Mouse (Mus musculus) MEL (cell line): Measurements from ENCODE around the gene Hoxa5. TPM values are rescaled to one million over a fixed set of nuclear protein-coding genes. Genes with fewer than 3 reads are reported as not detected.

Experiments
- DNase-seq: peaks from one replicate; pipeline ENCODE4 v3.0.0; 2011; ENCODE audit warnings: low read depth, low spot score
- H3K27ac ChIP-seq: 2 replicates; pipeline ENCODE4 v1.5.1; 2012; ENCODE audit warnings: low read depth, mild to moderate bottlenecking, control low read depth, low read length, moderate library complexity; ENCODE audit not compliant: control insufficient read depth
- H3K27me3 ChIP-seq, 2 experiments: fragments of 150-350 bp in 1 of 2; sonication (generic) in 1 of 2; 2 replicates each; pipeline ENCODE4 v1.6.1; 2012; ENCODE audit warnings: low read length in 2 of 2, mild to moderate bottlenecking in 2 of 2, improper control_type of control experiment in 1 of 2, moderate library complexity in 1 of 2; ENCODE audit not compliant: insufficient read depth in 2 of 2, control insufficient read depth in 1 of 2
- H3K36me3 ChIP-seq, 2 experiments: 2 replicates each; pipeline ENCODE4 v1.6.1; 2012 to 2014; ENCODE audit warnings: low read length in 2 of 2, improper control_type of control experiment in 1 of 2, inconsistent platforms in 1 of 2, mild to moderate bottlenecking in 1 of 2; ENCODE audit not compliant: insufficient read depth in 2 of 2, control insufficient read depth in 1 of 2
- H3K4me1 ChIP-seq, 2 experiments: fragments of 150-350 bp in 1 of 2; sonication (generic) in 1 of 2; 2 replicates each; pipeline ENCODE4 v1.6.1; 2012; ENCODE audit warnings: low read length in 2 of 2, improper control_type of control experiment in 1 of 2, mild to moderate bottlenecking in 1 of 2; ENCODE audit not compliant: insufficient read depth in 2 of 2, control insufficient read depth in 1 of 2
- H3K4me3 ChIP-seq, 2 experiments: fragments of 150-350 bp in 1 of 2; sonication (generic) in 1 of 2; 2 replicates each; pipeline ENCODE4 v1.5.1; 2012; ENCODE audit warnings: low read depth in 2 of 2, low read length in 2 of 2, mild to moderate bottlenecking in 2 of 2, moderate library complexity in 2 of 2, control low read depth in 1 of 2, improper control_type of control experiment in 1 of 2; ENCODE audit not compliant: control insufficient read depth in 1 of 2, insufficient read depth in 1 of 2
- H3K79me2 ChIP-seq: 2 replicates; pipeline ENCODE4 v1.6.1; 2012; ENCODE audit warnings: mild to moderate bottlenecking, low read length, moderate library complexity; ENCODE audit not compliant: control insufficient read depth, poor library complexity, insufficient read depth
- H3K9ac ChIP-seq: 2 replicates; pipeline ENCODE4 v1.6.1; 2012; ENCODE audit warnings: low read depth, mild to moderate bottlenecking, control low read depth, low read length, moderate library complexity; ENCODE audit not compliant: control insufficient read depth, poor library complexity, severe bottlenecking
- H3K9me3 ChIP-seq: fragments of 150-350 bp; sonication (generic); replicated peaks from 2 replicates; pipeline ENCODE4 v1.6.1; 2012; ENCODE audit warnings: mild to moderate bottlenecking, low read length, improper control_type of control experiment, moderate library complexity; ENCODE audit not compliant: insufficient read depth
- CTCF ChIP-seq, 3 experiments: IDR thresholded peaks in 2 of 3; conservative IDR thresholded peaks in 1 of 3; 2 replicates each; pipeline ENCODE4 v1.5.1; 2011 to 2012; ENCODE audit warnings: low read length in 3 of 3, low read depth in 2 of 3, mild to moderate bottlenecking in 2 of 3, improper control_type of control experiment in 1 of 3, inconsistent platforms in 1 of 3, mixed read lengths in 1 of 3, moderate library complexity in 1 of 3; ENCODE audit not compliant: control insufficient read depth in 1 of 3, insufficient read depth in 1 of 3, poor library complexity in 1 of 3, severe bottlenecking in 1 of 3
- E2F4 ChIP-seq: IDR thresholded peaks from 2 replicates; pipeline ENCODE4 v1.6.1; 2011; ENCODE audit warnings: low read depth, low read length, improper control_type of control experiment, borderline replicate concordance
- GATA1 ChIP-seq: IDR thresholded peaks from 2 replicates; pipeline ENCODE4 v1.6.1; 2011; ENCODE audit warnings: low read depth, low read length, improper control_type of control experiment
- JUND ChIP-seq: IDR thresholded peaks from 2 replicates; pipeline ENCODE4 v1.6.1; 2011; ENCODE audit warnings: low read depth, mild to moderate bottlenecking, improper control_type of control experiment, low read length
- MAFK ChIP-seq: IDR thresholded peaks from 2 replicates; pipeline ENCODE4 v1.6.1; 2011; ENCODE audit warnings: low read depth, mild to moderate bottlenecking, low read length, improper control_type of control experiment, borderline replicate concordance
- MAZ ChIP-seq: IDR thresholded peaks from 2 replicates; pipeline ENCODE4 v1.6.1; 2012; ENCODE audit warnings: low read depth, mild to moderate bottlenecking, inconsistent platforms, low read length, improper control_type of control experiment
- MEF2A ChIP-seq: IDR thresholded peaks from 2 replicates; pipeline ENCODE4 v1.6.1; 2014; ENCODE audit warnings: low read depth, mild to moderate bottlenecking, inconsistent platforms, low read length, improper control_type of control experiment; ENCODE audit not compliant: poor library complexity, insufficient replicate concordance, severe bottlenecking; ENCODE audit errors: extremely low read depth
- MYB ChIP-seq: IDR thresholded peaks from 2 replicates; pipeline ENCODE4 v1.6.1; 2011; ENCODE audit warnings: mild to moderate bottlenecking, low read depth, low read length, improper control_type of control experiment
- NRF1 ChIP-seq: IDR thresholded peaks from 2 replicates; pipeline ENCODE4 v1.6.1; 2014; ENCODE audit warnings: low read depth, mild to moderate bottlenecking, inconsistent platforms, low read length, improper control_type of control experiment, moderate library complexity; ENCODE audit not compliant: poor library complexity, insufficient read depth, severe bottlenecking
- SMC3 ChIP-seq: IDR thresholded peaks from 2 replicates; pipeline ENCODE4 v1.6.1; 2011; ENCODE audit warnings: low read depth, low read length, improper control_type of control experiment
- UBTF ChIP-seq: IDR thresholded peaks from 2 replicates; pipeline ENCODE4 v1.6.1; 2012; ENCODE audit warnings: low read depth, mild to moderate bottlenecking, inconsistent platforms, low read length, improper control_type of control experiment, moderate library complexity, borderline replicate concordance; ENCODE audit not compliant: insufficient read depth
- ZKSCAN1 ChIP-seq: IDR thresholded peaks from 2 replicates; pipeline ENCODE4 v1.6.1; 2012; ENCODE audit warnings: low read depth, mild to moderate bottlenecking, inconsistent platforms, low read length, improper control_type of control experiment, moderate library complexity
- ZMIZ1 ChIP-seq: IDR thresholded peaks from 2 replicates; pipeline ENCODE4 v1.6.1; 2012; ENCODE audit warnings: low read depth, mild to moderate bottlenecking, inconsistent platforms, low read length, improper control_type of control experiment, moderate library complexity
- polyA plus RNA-seq, 2 experiments: library from polyadenylated mRNA; stranded (reverse) in 1 of 2; unstranded in 1 of 2; fragments of >175 nt in 1 of 2; fragments of >200 nt in 1 of 2; gene quantifications; 2 replicates each; pipeline versions ENCODE4 v1.2.1 to v1.2.4; 2012; ENCODE audit warnings: low replicate concordance in 2 of 2, low read depth in 1 of 2; ENCODE audit not compliant: insufficient read length in 2 of 2, insufficient read depth in 1 of 2, missing spikeins in 1 of 2
- total RNA-seq: library from RNA; depleted of rRNA; stranded (reverse); fragments of 300-350 nt; gene quantifications from 2 replicates; pipeline ENCODE4 v1.2.3, GENCODE M21; 2012

Hoxa5 gene
- total and polyA plus RNA-seq, 3 experiments = not detected

GRCm38 (mm10) chr6:52155471-52155870 lies 48.9 kb downstream of the Hoxa5 start:
- TF ChIP-seq UBTF = no peak
- no peak for TF ChIP-seq GATA1
- TF ChIP-seq CTCF (IDR thresholded peaks at IDR 0.05 in 2 of 3, conservative IDR thresholded peaks at IDR 0.05 in 1 of 3; ENCODE audit: control insufficient read depth in 1 of 3, insufficient read depth in 1 of 3, low read depth in 2 of 3, low read length in 3 of 3, poor library complexity in 1 of 3, severe bottlenecking in 1 of 3) = no peak
- no peak for TF ChIP-seq JUND
- DNase-seq = no peak
- Histone ChIP-seq H3K4me1 (no peaks in the 10 kb centered on the region), H3K9ac (no peak overlapping the region), H3K27me3 (peaks cover 0 to 4% of the 10 kb centered on the region in 2 experiments; a peak in 2 of 4 replicates), H3K4me3 (no peak overlapping the region), H3K9me3 (no peaks in the 10 kb centered on the region), H3K79me2 (no peaks in the 10 kb centered on the region), H3K36me3 (no peaks in the 10 kb centered on the region), H3K27ac (no peak overlapping the region)

GRCm38 (mm10) chr6:52154044-52154443 lies 50.3 kb downstream of the Hoxa5 start:
- H3K79me2 ChIP-seq = no peaks in the 10 kb centered on the region
- no peaks in the 10 kb centered on the region for H3K4me1 ChIP-seq
- TF ChIP-seq MEF2A (no peak), MYB (no peak), CTCF (IDR thresholded peaks at IDR 0.05 in 2 of 3, conservative IDR thresholded peaks at IDR 0.05 in 1 of 3; ENCODE audit: control insufficient read depth in 1 of 3, insufficient read depth in 1 of 3, low read depth in 2 of 3, low read length in 3 of 3, poor library complexity in 1 of 3, severe bottlenecking in 1 of 3) (no peak), E2F4 (no peak), GATA1 (no peak), NRF1 (no peak), MAZ (no peak)
- H3K4me3 ChIP-seq = no peak overlapping the region
- DNase-seq = no peak
- H3K27ac ChIP-seq = no peak overlapping the region
- H3K9ac ChIP-seq = no peak overlapping the region
- H3K27me3 ChIP-seq = peaks cover 0 to 4% of the 10 kb centered on the region in 2 experiments; a peak in 2 of 4 replicates
- H3K9me3 ChIP-seq = no peaks in the 10 kb centered on the region
- no peaks in the 10 kb centered on the region for H3K36me3 ChIP-seq

DNA sequence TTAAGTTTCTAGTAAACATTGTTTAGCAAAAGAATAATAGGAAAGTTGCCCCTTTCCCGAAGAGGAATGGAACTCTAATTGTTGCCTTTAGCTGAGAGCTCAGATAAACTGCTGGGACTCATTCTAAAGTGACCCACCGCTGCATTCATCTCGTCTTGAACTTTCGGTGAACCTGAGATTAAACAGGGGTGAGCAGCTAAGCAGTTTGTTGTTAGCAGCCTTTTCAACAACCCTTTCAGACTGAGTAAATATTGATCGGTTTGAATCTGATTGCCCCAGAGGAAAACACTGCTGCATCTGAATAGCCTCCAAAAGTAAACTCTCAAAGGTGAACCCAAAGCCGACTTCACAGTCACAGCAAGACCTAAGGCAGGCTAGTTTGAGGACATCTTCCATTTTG lies 51.1 kb downstream of the Hoxa5 start:
- H3K27me3 ChIP-seq = peaks cover 0 to 4% of the 10 kb centered on the region in 2 experiments; a peak in 2 of 4 replicates
- no peak overlapping the region for H3K9ac ChIP-seq
- no peak overlapping the region for H3K4me3 ChIP-seq
- TF ChIP-seq ZKSCAN1 = no peak
- no peak for TF ChIP-seq ZMIZ1
- TF ChIP-seq SMC3 = no peak
- TF ChIP-seq MAFK = no peak
- TF ChIP-seq UBTF = no peak
- no peak for TF ChIP-seq MYB
- DNase-seq = no peak
- no peaks in the 10 kb centered on the region for H3K4me1 ChIP-seq
- H3K36me3 ChIP-seq = no peaks in the 10 kb centered on the region
- H3K79me2 ChIP-seq = no peaks in the 10 kb centered on the region
- no peak overlapping the region for H3K27ac ChIP-seq
- no peaks in the 10 kb centered on the region for H3K9me3 ChIP-seq
